Mouse (Mus musculus) layer of hippocampus, adult 8-10 months (tissue): ENCODE results near the gene Mrpl38. TPM values are rescaled to one million over a fixed set of nuclear protein-coding genes. Genes with fewer than 3 reads are reported as not detected.

ENCODE experiments used
- DNase-seq, 2 experiments: peaks; one replicate each; pipeline ENCODE4 v3.0.0; 2022; ENCODE audit warnings: low spot score in 2 of 2
- total RNA-seq, 4 experiments: library from RNA; stranded (reverse); gene quantifications; 2 replicates each; pipeline ENCODE4 v1.2.4; 2022

The Mrpl38 gene
- total RNA-seq, 4 experiments from 2014 or later = 56.1 to 66.6 (median 62.8) TPM

GRCm38 (mm10) chr11:116111611-116112203, 27.0 kb downstream of the Mrpl38 start:
- DNase-seq = no peak

GRCm38 (mm10) chr11:116111067-116111466, 27.6 kb downstream of the Mrpl38 start:
- DNase-seq = no peak

GRCm38 (mm10) chr11:116110540-116110939, 28.1 kb downstream of the Mrpl38 start:
- DNase-seq = no peak

GRCm38 (mm10) chr11:116110131-116110530, 28.5 kb downstream of the Mrpl38 start:
- DNase-seq = no peak

- no peak for DNase-seq
These were observed 29.1 kb downstream of the Mrpl38 start for GRCm38 (mm10) chr11:116109441-116110081.

- no peak for DNase-seq
These were observed 30.1 kb downstream of the Mrpl38 start for GRCm38 (mm10) chr11:116108464-116109137.

GRCm38 (mm10) chr11:116107777-116108285, 30.8 kb downstream of the Mrpl38 start:
- DNase-seq = no peak

- DNase-seq = no peak
These were observed 31.5 kb downstream of the Mrpl38 start for GRCm38 (mm10) chr11:116106963-116107776.

- no peak for DNase-seq
These were observed 32.3 kb downstream of the Mrpl38 start for GRCm38 (mm10) chr11:116106154-116106962.

GRCm38 (mm10) chr11:116105065-116105464, 33.6 kb downstream of the Mrpl38 start:
- DNase-seq = no peak

GRCm38 (mm10) chr11:116104006-116104646, 34.5 kb downstream of the Mrpl38 start:
- DNase-seq = no peak

GRCm38 (mm10) chr11:116103572-116103971, 35.1 kb downstream of the Mrpl38 start:
- no peak for DNase-seq

GRCm38 (mm10) chr11:116102472-116102871, 36.2 kb downstream of the Mrpl38 start:
- DNase-seq = no peak

GRCm38 (mm10) chr11:116101931-116102381, 36.7 kb downstream of the Mrpl38 start:
- no peak for DNase-seq

GRCm38 (mm10) chr11:116100839-116101238, 37.8 kb downstream of the Mrpl38 start:
- no peak for DNase-seq

GRCm38 (mm10) chr11:116100385-116100784, 38.3 kb downstream of the Mrpl38 start:
- no peak for DNase-seq

- no peak for DNase-seq
These were observed 39.2 kb downstream of the Mrpl38 start for GRCm38 (mm10) chr11:116099462-116099861.

- DNase-seq = no peak
These were observed 39.8 kb downstream of the Mrpl38 start for GRCm38 (mm10) chr11:116098711-116099460.
